Mouse (Mus musculus) spleen, adult 12 weeks (tissue): Measurements from ENCODE around the gene Gm28553.
"Not testable (repeated sequence)": the region's sequence is repeated elsewhere in the genome, so short reads cannot be mapped to it uniquely, and the experiment has no call there.

Experiments used
- DNase-seq: peaks from one replicate; pipeline ENCODE4 v3.0.0; 2022; ENCODE audit warnings: low spot score

Gene Gm28553

GRCm38 (mm10) chrY:48856197-48856596 lies at the start of gene Gm28553:
Gene Gm28553, plus strand, starts transcription at chrY:48856497.
- DNase-seq: not testable (repeated sequence)
